Mouse (Mus musculus) adrenal gland, adult 8-10 months (tissue): ENCODE measurements around the gene Dlat. TPM values are rescaled to one million over a fixed set of nuclear protein-coding genes. Genes with fewer than 3 reads are reported as not detected.
"Not testable (repeated sequence)": the region's sequence is repeated elsewhere in the genome, so short reads cannot be mapped to it uniquely, and the experiment has no call there.

Experiments used
- DNase-seq: peaks from one replicate; pipeline ENCODE4 v3.0.0; 2022
- total RNA-seq, 4 experiments: library from RNA; stranded (reverse); gene quantifications; 2 replicates each; pipeline ENCODE4 v1.2.4; 2022

The Dlat gene
- total RNA-seq, 4 experiments from 2014 or later = 71.5 to 123 (median 102) TPM

GRCm38 (mm10) chr9:50660431-50660830 lies 851 bp upstream of the Dlat start:
- peak; percentile 40 for DNase-seq

- DNase-seq = no peak
Observed at GRCm38 (mm10) chr9:50658941-50659388, 615 bp downstream of the Dlat start.

- DNase-seq = no peak
Observed at GRCm38 (mm10) chr9:50658391-50658790, 1.2 kb downstream of the Dlat start.

GRCm38 (mm10) chr9:50650503-50650902 lies 9.1 kb downstream of the Dlat start:
- no peak for DNase-seq

GRCm38 (mm10) chr9:50646826-50647370 lies 12.7 kb downstream of the Dlat start:
- DNase-seq = no peak

GRCm38 (mm10) chr9:50634270-50634669 lies 25.3 kb downstream of the Dlat start:
- no peak for DNase-seq

GRCm38 (mm10) chr9:50633059-50633458 lies 26.5 kb downstream of the Dlat start:
- DNase-seq = no peak

GRCm38 (mm10) chr9:50632016-50632688 lies 27.4 kb downstream of the Dlat start:
- DNase-seq = no peak

- DNase-seq = not testable (repeated sequence)
Observed at GRCm38 (mm10) chr9:50630903-50631302, 28.7 kb downstream of the Dlat start.

- no peak for DNase-seq
Observed at GRCm38 (mm10) chr9:50617794-50618330, 41.7 kb downstream of the Dlat start.

GRCm38 (mm10) chr9:50616766-50617603 lies 42.6 kb downstream of the Dlat start, which contains the start of the genes Pih1d2 and Nkapd1:
Gene Pih1d2 (plus strand): TSS chr9:50617321.
Gene Nkapd1 (minus strand): TSS chr9:50617464.
- peak; percentile 85 for DNase-seq

GRCm38 (mm10) chr9:50616161-50616560 lies 43.4 kb downstream of the Dlat start:
- no peak for DNase-seq

- no peak for DNase-seq
Observed at GRCm38 (mm10) chr9:50612115-50612514, 47.5 kb downstream of the Dlat start.

GRCm38 (mm10) chr9:50604338-50604737 lies 55.2 kb downstream of the Dlat start:
- DNase-seq = no peak

GRCm38 (mm10) chr9:50603998-50604324 lies 55.6 kb downstream of the Dlat start:
- DNase-seq = no peak

GRCm38 (mm10) chr9:50603189-50603997 lies 56.2 kb downstream of the Dlat start, which contains the start of the genes Sdhd and Timm8b:
Gene Sdhd (minus strand): TSS chr9:50603812.
Gene Timm8b (plus strand): TSS chr9:50603910.
- DNase-seq = peak; percentile 94

GRCm38 (mm10) chr9:50602055-50602845 lies 57.3 kb downstream of the Dlat start:
- DNase-seq = no peak

GRCm38 (mm10) chr9:50601536-50601935 lies 58.0 kb downstream of the Dlat start:
- no peak for DNase-seq

- no peak for DNase-seq
Observed at GRCm38 (mm10) chr9:50596973-50597372, 62.6 kb downstream of the Dlat start.

GRCm38 (mm10) chr9:50594794-50595417 lies 64.7 kb downstream of the Dlat start:
- no peak for DNase-seq

- no peak for DNase-seq
Observed at GRCm38 (mm10) chr9:50593544-50593943, 66.0 kb downstream of the Dlat start.
